Mouse (Mus musculus): Measurements from ENCODE around the gene Dppa5a.

Dppa5a gene

DNA sequence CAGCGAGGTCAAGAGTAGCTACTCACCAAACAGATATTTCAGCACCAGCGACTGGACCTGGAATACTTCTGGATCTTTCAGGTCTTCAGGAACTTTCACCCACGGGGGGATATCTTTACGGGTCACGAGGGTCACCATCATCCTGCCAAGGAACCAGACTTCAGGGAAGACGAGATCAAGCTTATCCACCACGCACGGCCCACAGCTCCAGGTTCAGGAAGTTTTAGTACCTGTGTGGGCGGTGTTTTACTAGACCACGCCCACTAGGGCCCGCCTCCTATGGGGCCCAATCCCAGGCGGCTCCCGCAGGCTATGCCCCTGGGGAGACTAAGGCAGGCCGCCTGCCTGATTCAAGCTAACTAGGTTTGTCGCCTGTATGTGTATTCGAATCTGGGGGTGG lies at the start of gene Dppa5a:
Gene Dppa5a (minus strand): TSS at position 219 of the 400 bp plus-strand sequence.
- peak; percentile 95 for DNase-seq (ENCODE audit: low read depth, low spot score)

DNA sequence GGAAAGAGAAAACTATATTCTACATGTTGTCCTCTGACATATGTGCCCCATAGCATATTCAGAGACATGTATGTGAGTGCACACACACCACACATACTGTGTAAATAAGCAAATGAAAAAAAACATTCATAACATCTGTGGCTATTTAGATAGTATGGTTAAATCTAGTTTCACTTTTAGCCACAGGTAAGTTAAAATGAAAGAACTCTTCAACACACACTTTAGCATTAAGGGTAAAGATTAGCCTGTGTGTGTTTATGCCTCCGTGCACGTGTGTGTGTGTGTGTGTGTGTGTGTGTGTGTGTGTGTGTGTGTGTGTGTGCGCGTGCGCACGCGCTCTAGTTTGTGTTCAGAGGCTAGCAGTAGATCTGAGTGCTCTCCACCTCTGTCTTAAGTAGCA lies 33.6 kb upstream of the Dppa5a start:
- no peak for DNase-seq (ENCODE audit: low read depth, low spot score)

DNA sequence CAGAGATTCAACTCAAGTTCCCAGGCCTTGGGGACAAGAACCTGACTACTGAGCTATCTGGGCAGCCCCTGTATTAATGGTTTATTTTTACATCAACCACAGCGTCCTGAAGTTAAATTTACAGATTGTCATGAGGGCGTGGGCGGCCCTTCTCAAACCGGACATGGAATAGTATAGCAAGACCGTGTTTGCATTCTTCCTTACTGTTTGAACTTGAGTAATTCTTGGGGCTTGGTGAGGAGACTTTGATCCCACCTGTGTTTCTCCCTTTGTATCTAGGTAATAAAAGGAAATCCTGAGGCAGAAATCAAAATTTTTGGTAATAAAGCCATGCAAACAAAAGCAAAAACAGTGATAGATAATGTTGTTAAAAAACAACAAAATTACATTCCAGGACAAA lies 32.6 kb upstream of the Dppa5a start:
- DNase-seq (ENCODE audit: low read depth, low spot score), result no peak

DNA sequence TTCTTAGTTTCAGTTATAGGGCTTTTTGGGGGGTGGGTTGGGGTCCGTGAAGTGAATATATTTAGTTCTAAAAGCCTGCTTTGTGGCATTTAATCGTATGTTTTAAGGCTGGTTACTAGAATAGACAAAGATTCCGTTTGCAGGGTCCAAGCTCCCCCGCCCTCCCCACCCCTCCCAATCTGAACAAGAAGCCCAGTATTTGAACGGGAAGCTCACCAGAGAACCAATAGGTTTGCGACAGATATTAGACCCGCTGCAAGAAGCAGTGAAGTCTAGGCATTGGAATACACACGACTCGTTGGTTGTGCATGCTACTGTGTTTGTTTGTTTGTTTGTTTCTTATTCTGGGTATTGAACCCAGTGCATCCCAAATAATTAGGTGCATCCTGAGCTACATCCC lies 28.5 kb upstream of the Dppa5a start:
- no peak for DNase-seq (ENCODE audit: low read depth, low spot score)

DNA sequence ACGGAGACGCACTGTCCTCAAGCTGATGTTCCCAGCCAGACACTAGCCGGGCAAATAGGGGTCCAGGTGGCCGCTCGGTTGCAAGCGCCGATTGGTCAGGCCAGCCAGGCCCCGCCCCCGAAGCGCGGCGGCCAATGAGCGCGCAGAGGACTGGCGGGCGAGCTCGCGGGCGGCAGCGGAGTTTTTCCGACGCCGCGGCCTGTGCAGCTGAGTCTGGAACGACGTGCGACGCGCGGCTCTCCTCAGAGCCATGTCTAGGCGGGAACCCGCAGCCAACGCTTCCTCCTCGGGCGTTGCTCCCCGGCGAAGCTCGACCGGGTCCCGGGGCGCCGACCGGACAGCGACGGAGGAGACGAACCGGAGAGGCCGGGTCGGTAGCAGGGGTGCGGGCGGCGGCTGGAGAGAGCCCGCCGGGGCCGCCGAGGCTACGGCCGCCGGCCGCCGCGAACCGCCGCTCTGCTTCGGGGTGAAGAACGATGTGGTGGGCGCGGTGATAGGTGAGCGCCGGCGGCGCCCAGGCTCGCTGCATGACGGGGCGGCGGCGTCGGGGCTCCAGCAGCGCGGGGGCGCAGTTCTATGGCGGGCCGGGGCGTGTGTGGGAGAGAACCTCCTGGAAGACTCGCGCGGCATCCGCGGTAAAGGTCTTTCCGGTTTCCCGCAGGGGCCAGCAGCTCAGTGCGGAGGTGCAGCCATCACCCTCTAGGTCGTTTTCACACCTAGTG lies 27.8 kb upstream of the Dppa5a start, which contains the start of gene Ddx43:
Gene Ddx43 (plus strand): TSS at position 148 of the 722 bp plus-strand sequence.
- DNase-seq (ENCODE audit: low read depth, low spot score), result peak; percentile 87

DNA sequence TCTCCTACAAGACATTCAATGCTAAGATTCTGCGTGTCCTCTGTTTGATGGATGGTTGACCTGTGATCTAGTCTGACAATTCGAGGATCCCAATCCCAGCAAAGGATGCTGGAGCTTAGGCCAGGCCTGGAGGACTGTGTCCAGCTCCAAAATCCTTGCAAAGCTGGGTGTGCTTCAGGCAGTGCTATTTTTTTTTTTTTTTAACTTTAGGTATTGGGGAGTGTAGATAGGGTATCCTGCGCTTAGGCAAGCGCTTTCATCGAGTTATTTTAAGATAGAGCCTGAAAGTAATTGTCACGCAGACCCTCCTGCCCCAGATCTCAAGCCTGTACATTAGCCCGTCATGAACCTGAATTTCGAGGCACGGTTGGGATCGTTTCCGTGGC lies 27.3 kb upstream of the Dppa5a start:
- no peak for DNase-seq (ENCODE audit: low read depth, low spot score)

DNA sequence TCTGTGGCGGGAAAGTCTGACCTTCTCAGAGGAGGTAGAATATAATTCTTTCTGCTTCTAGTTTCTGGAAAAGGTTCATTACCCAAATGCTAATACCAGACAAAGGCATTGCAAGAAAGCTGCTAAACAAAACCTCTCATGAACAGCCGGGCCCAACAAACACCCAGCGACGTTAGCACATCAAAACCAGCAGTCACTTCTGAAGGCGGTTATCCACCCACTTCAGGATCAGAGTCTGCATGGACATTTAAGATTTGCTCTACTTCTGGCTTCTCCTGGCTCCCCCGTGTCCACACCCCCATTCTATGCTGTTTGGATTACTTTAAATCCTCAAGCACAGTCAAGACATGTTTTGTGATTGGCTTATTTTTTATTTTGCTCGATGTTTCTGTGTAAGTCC lies 26.6 kb upstream of the Dppa5a start:
- no peak for DNase-seq (ENCODE audit: low read depth, low spot score)

DNA sequence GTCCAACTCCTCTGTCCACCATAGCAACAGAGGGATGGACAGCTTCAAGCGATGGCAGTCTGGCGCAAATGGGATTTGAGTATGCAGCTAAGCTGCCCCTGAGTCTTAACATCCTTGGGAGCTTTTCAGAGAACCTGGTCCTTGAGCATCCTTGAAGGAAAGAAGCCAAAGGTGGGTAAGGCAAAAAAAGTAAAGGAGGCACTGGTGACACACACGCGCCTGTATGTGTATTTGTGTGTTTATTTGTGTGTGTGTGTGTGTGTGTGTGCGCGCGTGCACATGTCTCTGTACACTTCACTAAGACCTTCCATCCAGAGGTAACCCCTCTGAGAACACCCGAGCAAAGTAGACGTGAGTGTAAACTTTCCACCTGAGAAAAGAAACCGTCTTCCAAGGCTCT lies 25.8 kb upstream of the Dppa5a start:
- no peak for DNase-seq (ENCODE audit: low read depth, low spot score)

DNA sequence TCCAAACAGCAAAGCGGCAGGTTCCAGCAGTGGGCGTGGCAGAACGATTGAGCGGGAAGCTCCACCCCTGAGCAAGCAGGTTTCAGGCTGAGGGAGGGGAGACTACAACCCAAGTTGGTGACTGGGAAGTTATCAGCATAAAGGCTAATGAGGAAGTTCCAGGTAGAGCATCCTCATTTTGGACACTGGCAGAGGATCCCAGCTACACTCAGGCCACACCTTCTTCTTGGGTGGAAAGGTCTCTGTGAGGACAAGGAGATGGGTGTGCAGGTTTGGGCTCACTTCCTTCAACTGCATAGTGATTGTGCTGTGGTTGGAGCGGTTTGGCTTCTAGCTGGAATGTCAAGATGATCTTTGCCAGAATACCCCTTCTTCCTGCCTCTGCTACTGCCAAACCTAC lies 22.0 kb upstream of the Dppa5a start:
- DNase-seq (ENCODE audit: low read depth, low spot score), result peak; percentile 69

DNA sequence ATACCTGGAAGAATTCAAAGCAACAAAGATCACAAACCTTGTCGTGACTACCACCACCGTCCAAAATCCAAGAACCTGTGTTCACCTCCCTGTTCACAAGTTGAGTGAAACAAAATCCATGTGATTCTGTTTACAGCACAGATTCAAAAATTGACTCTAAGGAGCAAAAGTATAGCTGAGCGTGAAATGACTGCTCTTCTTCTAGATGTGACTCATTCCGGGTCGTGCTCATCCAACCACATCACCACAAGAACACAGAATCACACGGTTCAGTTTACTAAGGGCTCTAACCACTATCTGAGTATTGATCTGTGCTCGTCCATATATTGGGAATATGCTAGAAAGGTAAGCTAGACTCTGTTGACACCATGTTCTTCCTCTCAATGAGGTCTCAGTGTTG lies 19.0 kb upstream of the Dppa5a start:
- DNase-seq (ENCODE audit: low read depth, low spot score), result no peak

DNA sequence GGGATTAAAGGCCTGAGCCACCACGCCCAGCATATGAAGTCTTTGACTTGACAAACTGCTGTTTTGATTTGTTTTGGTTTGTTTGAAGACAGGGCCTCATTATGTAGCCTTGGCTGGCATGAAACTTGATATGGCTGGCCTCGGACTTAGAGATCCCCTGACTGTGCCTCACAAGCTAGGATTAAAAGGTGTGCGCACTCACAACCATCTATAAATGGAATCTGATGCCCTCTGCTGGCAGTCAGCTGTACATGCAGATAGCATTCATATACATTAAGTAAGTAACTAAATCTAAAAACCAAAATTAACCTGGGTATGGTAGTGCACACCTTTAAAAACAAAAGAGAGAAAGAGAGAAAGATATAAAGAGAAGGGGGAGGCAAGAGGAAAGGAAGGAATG lies 17.9 kb upstream of the Dppa5a start:
- peak; percentile 88 for DNase-seq (ENCODE audit: low read depth, low spot score)

DNA sequence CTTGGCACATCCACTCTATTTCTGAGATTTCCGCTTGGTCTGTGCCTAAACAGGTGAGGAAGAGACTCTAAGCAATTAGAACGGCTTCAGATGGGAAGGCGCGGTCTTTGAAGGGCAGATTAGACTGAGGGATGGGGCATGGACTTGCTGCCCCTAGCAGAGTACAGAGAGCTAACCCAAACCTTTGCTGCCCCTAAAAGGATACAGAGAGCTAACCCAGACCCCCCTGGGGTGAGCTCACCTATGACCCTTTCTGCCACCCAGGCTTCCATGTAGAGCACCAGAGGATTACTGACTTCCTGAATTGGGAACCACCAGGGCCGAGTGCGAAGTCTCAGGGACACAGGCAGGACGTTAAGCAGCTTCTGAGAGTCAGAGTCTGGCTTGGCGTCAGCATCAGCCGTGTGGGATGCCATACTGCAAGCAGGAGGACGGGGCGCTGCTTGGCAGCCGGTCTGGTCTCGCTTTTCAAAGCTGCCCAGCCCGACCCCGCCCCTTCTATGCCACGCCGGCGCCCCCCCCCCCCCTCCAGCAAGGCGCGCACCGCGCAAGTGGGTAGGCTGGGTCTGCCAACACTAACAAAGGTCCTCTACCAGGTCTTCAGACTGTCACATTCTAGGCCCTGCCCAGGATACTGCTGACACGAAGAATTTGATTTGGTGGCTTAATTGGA lies 10.3 kb upstream of the Dppa5a start, which contains the start of gene Ooep:
Gene Ooep (minus strand): TSS at position 613 of the 673 bp plus-strand sequence.
- peak; percentile 54 for DNase-seq (ENCODE audit: low read depth, low spot score)

DNA sequence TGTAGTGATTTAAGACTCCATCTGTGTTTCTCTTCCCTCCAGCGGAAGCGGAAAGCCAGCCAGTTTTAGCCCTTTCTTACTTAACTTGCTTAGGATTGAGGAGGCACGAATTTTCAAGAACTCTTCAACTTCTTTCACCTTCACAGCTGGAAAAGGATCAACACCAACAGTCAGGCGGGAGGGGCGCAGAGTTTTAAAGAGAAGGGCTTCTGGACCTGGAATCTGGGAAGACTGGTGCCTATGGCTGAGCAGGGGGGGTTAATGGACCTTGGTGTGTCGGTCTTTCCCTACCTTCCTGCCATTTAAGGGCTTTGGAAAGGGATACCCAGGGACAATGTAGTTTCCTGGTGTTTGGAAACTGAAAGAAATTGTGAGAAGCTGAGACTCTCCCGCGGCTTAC lies 9.6 kb upstream of the Dppa5a start:
- DNase-seq (ENCODE audit: low read depth, low spot score), result peak; percentile 49

DNA sequence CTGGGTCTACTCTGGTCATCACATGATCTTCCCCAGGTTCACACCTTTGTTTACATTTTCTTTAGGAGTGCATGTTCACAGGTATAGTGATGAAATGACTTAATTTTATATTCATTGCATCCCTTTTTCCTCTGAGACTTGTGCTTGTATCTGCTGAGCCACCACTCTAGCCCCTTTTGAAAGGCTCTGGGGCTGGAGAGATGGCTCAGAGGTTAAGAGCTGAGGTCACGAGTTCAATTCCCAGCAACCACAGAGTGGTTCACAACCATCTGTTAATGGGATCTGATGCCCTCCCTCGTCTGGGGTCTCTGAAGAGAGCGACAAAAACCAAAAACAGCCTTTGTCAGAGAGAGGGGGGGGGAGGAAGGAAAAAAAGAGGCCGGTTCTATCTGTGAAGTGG lies 7.5 kb upstream of the Dppa5a start:
- DNase-seq (ENCODE audit: low read depth, low spot score), result peak; percentile 70

DNA sequence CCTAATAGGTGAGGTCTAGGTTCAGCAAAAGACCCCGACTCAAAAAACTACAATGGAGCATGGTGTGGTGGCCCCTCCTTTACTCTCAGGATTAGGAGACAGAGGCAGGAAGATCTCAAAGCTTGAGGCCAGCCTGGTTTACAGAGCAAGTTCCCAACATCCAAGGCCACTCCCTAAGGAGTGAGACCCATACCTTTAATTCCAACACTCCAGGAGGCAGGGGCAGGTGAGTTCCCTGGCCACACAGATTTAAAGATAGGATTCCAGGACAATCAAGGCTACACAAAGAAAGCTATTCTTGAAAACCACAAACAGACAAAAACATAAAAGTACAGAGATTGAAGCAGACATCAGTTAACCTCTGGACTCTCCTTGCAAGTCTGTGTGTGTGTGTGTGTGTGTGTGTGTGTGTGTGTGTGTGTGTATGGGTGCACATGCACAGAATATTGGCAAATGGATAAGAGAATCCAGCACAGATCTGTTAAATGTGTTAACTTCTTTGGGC lies 7.0 kb upstream of the Dppa5a start:
- peak; percentile 96 for DNase-seq (ENCODE audit: low read depth, low spot score)

DNA sequence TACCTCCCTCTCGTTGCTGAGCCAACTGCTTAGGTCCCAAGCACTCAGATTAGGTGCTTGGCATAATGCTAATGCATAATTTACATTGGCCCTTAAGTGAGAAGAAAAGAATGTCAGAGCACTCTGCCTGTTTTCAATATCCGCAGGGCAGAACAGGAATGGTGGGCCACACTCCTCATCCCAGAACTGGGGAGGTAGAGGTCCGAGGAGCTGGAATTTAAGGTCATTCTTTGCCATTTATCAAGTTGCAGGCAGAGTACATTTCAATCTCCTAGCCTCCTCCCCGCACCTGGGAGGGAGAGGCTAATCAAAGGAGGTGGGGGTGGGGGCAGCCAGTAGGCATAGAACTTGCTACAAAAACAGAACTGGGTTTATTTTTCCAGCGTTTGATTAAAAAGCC lies 6.4 kb upstream of the Dppa5a start:
- DNase-seq (ENCODE audit: low read depth, low spot score), result peak; percentile 78

DNA sequence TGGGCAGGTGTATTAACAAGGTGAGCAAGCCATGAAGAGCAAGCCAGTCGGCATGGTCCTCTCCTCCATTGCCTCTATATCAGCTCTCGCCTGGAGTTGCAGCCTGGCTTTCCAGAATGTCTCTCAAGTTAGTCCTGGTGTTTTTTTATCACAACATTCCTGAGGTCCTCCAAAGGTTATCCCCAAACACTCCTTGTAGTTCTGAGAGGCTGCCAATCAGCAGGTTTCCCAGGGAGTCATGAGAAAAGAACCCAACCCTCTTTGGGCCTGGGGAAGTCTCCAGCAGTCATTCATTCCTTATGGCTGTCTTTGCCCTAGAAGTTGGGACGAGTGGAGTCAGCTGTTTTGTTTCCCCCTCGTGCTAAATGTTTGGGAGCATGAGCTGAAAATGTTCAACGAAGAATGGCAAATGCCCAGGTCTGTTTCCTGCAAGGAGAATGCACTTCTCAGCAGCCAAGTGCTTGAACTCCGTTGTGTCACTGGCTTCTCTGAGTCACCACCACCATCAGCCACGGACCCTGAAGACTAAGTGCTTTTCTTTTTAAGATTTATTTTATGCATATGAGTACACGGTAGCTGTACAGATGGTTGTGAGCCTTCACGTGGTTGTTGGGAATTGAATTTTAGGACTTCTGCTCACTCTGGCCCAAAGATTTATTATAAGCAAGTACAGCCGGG lies 5.0 kb upstream of the Dppa5a start:
- peak; percentile 54 for DNase-seq (ENCODE audit: low read depth, low spot score)

DNA sequence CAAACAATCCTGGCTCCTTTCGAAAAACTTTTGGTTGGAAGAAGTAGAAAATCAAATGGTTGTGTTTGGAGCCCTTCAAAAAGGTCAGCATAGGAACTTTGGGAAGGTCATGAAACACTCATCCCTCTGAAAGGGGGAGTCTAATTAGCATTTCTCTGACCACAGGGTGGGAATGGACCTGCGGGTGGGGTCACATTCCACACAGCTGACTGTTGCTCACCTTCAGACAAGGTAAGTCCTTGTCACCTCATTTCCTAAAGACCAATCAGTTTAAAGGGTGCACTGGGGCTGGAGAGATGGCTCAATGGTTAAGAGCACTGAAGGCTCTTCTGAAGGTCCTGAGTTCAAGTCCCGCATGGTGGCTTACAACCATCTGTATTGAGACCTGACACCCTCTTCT lies 3.5 kb upstream of the Dppa5a start:
- DNase-seq (ENCODE audit: low read depth, low spot score), result peak; percentile 89

DNA sequence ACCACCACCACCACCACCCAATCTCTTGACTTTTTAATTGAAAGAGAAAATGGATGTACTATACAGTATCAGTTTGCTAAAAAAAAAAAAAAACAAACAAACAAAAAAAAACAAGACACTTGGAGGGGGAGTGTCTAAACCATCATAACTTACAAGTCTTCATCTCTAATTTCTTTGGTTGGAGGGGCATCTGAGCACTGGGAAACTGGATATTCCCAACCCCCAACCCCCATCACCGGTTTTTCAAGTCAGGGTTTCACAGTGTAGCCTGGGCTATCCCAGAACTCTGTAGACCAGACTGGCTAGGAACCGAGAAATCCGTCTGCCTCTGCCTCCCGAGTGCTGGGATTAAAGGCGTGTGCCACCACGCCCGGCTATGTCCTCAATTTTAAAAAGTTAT lies 1.8 kb upstream of the Dppa5a start:
- DNase-seq (ENCODE audit: low read depth, low spot score), result no peak

DNA sequence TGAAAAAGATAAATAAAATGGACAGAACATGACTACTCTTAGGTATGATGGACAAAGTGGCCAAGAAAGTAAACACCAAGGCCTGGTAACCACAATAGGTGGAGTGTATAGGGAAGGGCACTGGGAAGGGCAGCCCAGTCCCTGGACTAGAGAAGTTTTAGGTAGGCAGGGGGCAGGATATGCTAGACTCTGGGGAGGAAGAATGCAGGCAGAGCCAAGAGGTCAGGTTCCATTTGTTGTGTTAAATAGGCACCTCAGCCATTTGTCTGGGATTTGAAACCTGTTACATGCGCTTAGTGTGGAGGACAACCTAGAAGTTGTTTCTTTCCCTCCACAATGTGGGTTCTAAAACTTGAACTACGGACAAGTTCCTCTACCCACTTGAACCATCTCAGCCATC lies 1.4 kb upstream of the Dppa5a start:
- peak; percentile 92 for DNase-seq (ENCODE audit: low read depth, low spot score)

DNA sequence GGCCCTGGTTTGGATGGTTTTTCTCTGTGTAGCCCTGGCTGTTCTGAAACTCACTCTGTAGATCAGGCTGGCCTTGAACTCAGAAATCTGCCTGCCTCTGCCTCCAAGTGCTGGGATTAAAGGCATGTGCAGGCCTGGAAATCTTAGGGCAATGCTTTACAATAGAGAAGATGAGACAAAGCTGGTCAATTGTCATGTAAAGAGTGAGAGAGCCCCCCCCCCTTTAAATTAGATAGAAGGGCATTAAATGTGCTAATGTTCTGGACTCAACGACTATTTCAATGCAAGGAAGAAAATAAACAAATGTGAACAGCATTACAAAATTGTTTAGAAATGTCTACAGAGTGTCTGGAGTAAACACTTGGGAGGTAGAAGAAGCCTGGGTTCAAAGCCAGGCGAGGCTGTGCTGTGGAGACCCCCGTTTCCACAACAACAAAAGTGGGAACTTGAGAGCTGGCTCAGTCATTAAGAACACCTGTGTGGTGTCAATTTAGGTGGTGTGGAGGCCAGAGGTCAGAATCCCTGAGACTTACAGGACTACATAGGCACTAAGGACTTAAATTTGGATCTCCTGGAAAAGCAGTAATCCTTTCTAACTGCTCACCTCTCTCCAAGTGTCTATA lies 805 bp upstream of the Dppa5a start:
- DNase-seq (ENCODE audit: low read depth, low spot score), result peak; percentile 76
